Mouse (Mus musculus) MEL (cell line): ENCODE results near the gene Gm49384. TPM values are rescaled to one million over a fixed set of nuclear protein-coding genes. Genes with fewer than 3 reads are reported as not detected.

Experiments used
- DNase-seq: peaks from one replicate; pipeline ENCODE4 v3.0.0; 2011; ENCODE audit warnings: low read depth, low spot score
- H3K27ac ChIP-seq: 2 replicates; pipeline ENCODE4 v1.5.1; 2012; ENCODE audit warnings: low read depth, mild to moderate bottlenecking, control low read depth, low read length, moderate library complexity; ENCODE audit not compliant: control insufficient read depth
- H3K27me3 ChIP-seq, 2 experiments: fragments of 150-350 bp in 1 of 2; sonication (generic) in 1 of 2; 2 replicates each; pipeline ENCODE4 v1.6.1; 2012; ENCODE audit warnings: low read length in 2 of 2, mild to moderate bottlenecking in 2 of 2, improper control_type of control experiment in 1 of 2, moderate library complexity in 1 of 2; ENCODE audit not compliant: insufficient read depth in 2 of 2, control insufficient read depth in 1 of 2
- H3K36me3 ChIP-seq, 2 experiments: 2 replicates each; pipeline ENCODE4 v1.6.1; 2012 to 2014; ENCODE audit warnings: low read length in 2 of 2, improper control_type of control experiment in 1 of 2, inconsistent platforms in 1 of 2, mild to moderate bottlenecking in 1 of 2; ENCODE audit not compliant: insufficient read depth in 2 of 2, control insufficient read depth in 1 of 2
- H3K4me1 ChIP-seq, 2 experiments: fragments of 150-350 bp in 1 of 2; sonication (generic) in 1 of 2; 2 replicates each; pipeline ENCODE4 v1.6.1; 2012; ENCODE audit warnings: low read length in 2 of 2, improper control_type of control experiment in 1 of 2, mild to moderate bottlenecking in 1 of 2; ENCODE audit not compliant: insufficient read depth in 2 of 2, control insufficient read depth in 1 of 2
- H3K4me3 ChIP-seq, 2 experiments: fragments of 150-350 bp in 1 of 2; sonication (generic) in 1 of 2; 2 replicates each; pipeline ENCODE4 v1.5.1; 2012; ENCODE audit warnings: low read depth in 2 of 2, low read length in 2 of 2, mild to moderate bottlenecking in 2 of 2, moderate library complexity in 2 of 2, control low read depth in 1 of 2, improper control_type of control experiment in 1 of 2; ENCODE audit not compliant: control insufficient read depth in 1 of 2, insufficient read depth in 1 of 2
- H3K79me2 ChIP-seq: 2 replicates; pipeline ENCODE4 v1.6.1; 2012; ENCODE audit warnings: mild to moderate bottlenecking, low read length, moderate library complexity; ENCODE audit not compliant: control insufficient read depth, poor library complexity, insufficient read depth
- H3K9ac ChIP-seq: 2 replicates; pipeline ENCODE4 v1.6.1; 2012; ENCODE audit warnings: low read depth, mild to moderate bottlenecking, control low read depth, low read length, moderate library complexity; ENCODE audit not compliant: control insufficient read depth, poor library complexity, severe bottlenecking
- H3K9me3 ChIP-seq: fragments of 150-350 bp; sonication (generic); replicated peaks from 2 replicates; pipeline ENCODE4 v1.6.1; 2012; ENCODE audit warnings: mild to moderate bottlenecking, low read length, improper control_type of control experiment, moderate library complexity; ENCODE audit not compliant: insufficient read depth
- BHLHE40 ChIP-seq: IDR thresholded peaks from 2 replicates; pipeline ENCODE4 v1.6.1; 2012; ENCODE audit warnings: low read depth, mild to moderate bottlenecking, inconsistent platforms, low read length, improper control_type of control experiment, borderline replicate concordance
- E2F4 ChIP-seq: IDR thresholded peaks from 2 replicates; pipeline ENCODE4 v1.6.1; 2011; ENCODE audit warnings: low read depth, low read length, improper control_type of control experiment, borderline replicate concordance
- EP300 ChIP-seq, 2 experiments: IDR thresholded peaks; 2 replicates each; pipeline ENCODE4 v1.6.1; 2011; ENCODE audit warnings: improper control_type of control experiment in 2 of 2, low read length in 2 of 2, low read depth in 1 of 2, mild to moderate bottlenecking in 1 of 2
- KAT2A ChIP-seq: conservative IDR thresholded peaks from 2 replicates; pipeline ENCODE4 v1.6.1; 2012; ENCODE audit warnings: low read depth, low read length, improper control_type of control experiment, inconsistent platforms
- MAFK ChIP-seq: IDR thresholded peaks from 2 replicates; pipeline ENCODE4 v1.6.1; 2011; ENCODE audit warnings: low read depth, mild to moderate bottlenecking, low read length, improper control_type of control experiment, borderline replicate concordance
- MEF2A ChIP-seq: IDR thresholded peaks from 2 replicates; pipeline ENCODE4 v1.6.1; 2014; ENCODE audit warnings: low read depth, mild to moderate bottlenecking, inconsistent platforms, low read length, improper control_type of control experiment; ENCODE audit not compliant: poor library complexity, insufficient replicate concordance, severe bottlenecking; ENCODE audit errors: extremely low read depth
- MYB ChIP-seq: IDR thresholded peaks from 2 replicates; pipeline ENCODE4 v1.6.1; 2011; ENCODE audit warnings: mild to moderate bottlenecking, low read depth, low read length, improper control_type of control experiment
- MYC ChIP-seq: IDR thresholded peaks from 2 replicates; pipeline ENCODE4 v1.6.1; 2011; ENCODE audit warnings: low read depth, mild to moderate bottlenecking, low read length, improper control_type of control experiment, moderate library complexity
- RCOR1 ChIP-seq: IDR thresholded peaks from 2 replicates; pipeline ENCODE4 v1.6.1; 2012; ENCODE audit warnings: low read depth, mild to moderate bottlenecking, inconsistent platforms, low read length, improper control_type of control experiment
- SMC3 ChIP-seq: IDR thresholded peaks from 2 replicates; pipeline ENCODE4 v1.6.1; 2011; ENCODE audit warnings: low read depth, low read length, improper control_type of control experiment
- TAL1 ChIP-seq: IDR thresholded peaks from 2 replicates; pipeline ENCODE4 v1.6.1; 2012; ENCODE audit warnings: mild to moderate bottlenecking, inconsistent platforms, low read length, moderate library complexity, mixed read lengths
- USF1 ChIP-seq: IDR thresholded peaks from 2 replicates; pipeline ENCODE4 v1.6.1; 2014; ENCODE audit warnings: low read depth, mild to moderate bottlenecking, inconsistent platforms, low read length, improper control_type of control experiment, moderate library complexity
- USF2 ChIP-seq, 2 experiments: IDR thresholded peaks; 2 replicates each; pipeline ENCODE4 v1.6.1; 2011 to 2012; ENCODE audit warnings: improper control_type of control experiment in 2 of 2, low read length in 2 of 2, borderline replicate concordance in 1 of 2, inconsistent platforms in 1 of 2, low read depth in 1 of 2, mild to moderate bottlenecking in 1 of 2; ENCODE audit not compliant: insufficient read depth in 1 of 2
- polyA plus RNA-seq, 2 experiments: library from polyadenylated mRNA; stranded (reverse) in 1 of 2; unstranded in 1 of 2; fragments of >175 nt in 1 of 2; fragments of >200 nt in 1 of 2; gene quantifications; 2 replicates each; pipeline versions ENCODE4 v1.2.1 to v1.2.4; 2012; ENCODE audit warnings: low replicate concordance in 2 of 2, low read depth in 1 of 2; ENCODE audit not compliant: insufficient read length in 2 of 2, insufficient read depth in 1 of 2, missing spikeins in 1 of 2
- total RNA-seq: library from RNA; depleted of rRNA; stranded (reverse); fragments of 300-350 nt; gene quantifications from 2 replicates; pipeline ENCODE4 v1.2.3, GENCODE M21; 2012; rRNA removed

Gene Gm49384
- total RNA-seq (24.1 and 26.2 TPM in 2 replicates), polyA plus RNA-seq (10 to 100 TPM in 1 of 2 experiments, not detected in 1; 28.5 TPM)

- Histone ChIP-seq H3K9me3 (no peaks in the 10 kb centered on the region), H3K79me2 (peaks cover 3% of the 10 kb centered on the region), H3K9ac (no peak within 1 kb of the TSS), H3K36me3 (peaks cover 9 to 14% of the 10 kb centered on the region in 2 experiments), H3K27me3 (no peaks in the 10 kb centered on the region), H3K4me3 (no peak within 1 kb of the TSS), H3K4me1 (peaks cover 0 to 8% of the 10 kb centered on the region in 2 experiments; a peak in 2 of 4 replicates), H3K27ac (no peak within 1 kb of the TSS)
- TF ChIP-seq EP300 (IDR thresholded peaks at IDR 0.05; ENCODE audit: low read depth in 1 of 2, low read length in 2 of 2) (no peak), E2F4 (no peak), MYB (no peak), KAT2A (no peak)
- no peak for DNase-seq
Measured at GRCm38 (mm10) chr12:69204052-69204833, at the start of gene Gm49384. Gm49384 (minus strand) TSS chr12:69204267.

GRCm38 (mm10) chr12:69253806-69254205 is 49.7 kb upstream of the Gm49384 start:
- Histone ChIP-seq H3K27me3 (peaks cover 0 to 4% of the 10 kb centered on the region in 2 experiments; a peak in 2 of 4 replicates), H3K79me2 (no peaks in the 10 kb centered on the region), H3K9me3 (no peaks in the 10 kb centered on the region), H3K36me3 (no peaks in the 10 kb centered on the region), H3K4me3 (no peak overlapping the region), H3K27ac (no peak overlapping the region), H3K4me1 (no peaks in the 10 kb centered on the region), H3K9ac (no peak overlapping the region)
- no peak for TF ChIP-seq MEF2A
- TF ChIP-seq E2F4, result no peak
- TF ChIP-seq USF2 (IDR thresholded peaks at IDR 0.05; ENCODE audit: borderline replicate concordance in 1 of 2, insufficient read depth in 1 of 2, low read depth in 1 of 2, low read length in 2 of 2), result no peak
- no peak for TF ChIP-seq SMC3
- TF ChIP-seq EP300 (IDR thresholded peaks at IDR 0.05; ENCODE audit: low read depth in 1 of 2, low read length in 2 of 2), result no peak
- TF ChIP-seq MAFK, result no peak
- no peak for TF ChIP-seq MYC
- TF ChIP-seq TAL1, result no peak
- TF ChIP-seq BHLHE40, result no peak
- no peak for TF ChIP-seq RCOR1
- TF ChIP-seq USF1, result no peak
- no peak for DNase-seq
